Mouse (Mus musculus): ENCODE measurements around the gene Gm12569.

- TF ChIP-seq CTCF (IDR thresholded peaks at IDR 0.05; ENCODE audit: extremely low read depth, insufficient read depth, low read length): no peak
- TF ChIP-seq POLR2A (IDR thresholded peaks at IDR 0.05; ENCODE audit: extremely low read depth, insufficient read depth, low read length): no peak
Measured at GRCm38 (mm10) chr11:51211426-51211825, 8.8 kb upstream of the Gm12569 start.
